Mouse (Mus musculus): ENCODE data around the gene Ccdc162.

Gene Ccdc162

GRCm38 (mm10) chr10:41488877-41489276, 227.6 kb downstream of the Ccdc162 start:
- peak; percentile 12 for DNase-seq (ENCODE audit: low read depth, low spot score)
